Mouse (Mus musculus) heart, embryonic 10.5 days (tissue): ENCODE measurements around the gene Alg5. TPM values are rescaled to one million over a fixed set of nuclear protein-coding genes. Genes with fewer than 3 reads are reported as not detected.
"Not testable (repeated sequence)": the region's sequence is repeated elsewhere in the genome, so short reads cannot be mapped to it uniquely, and the experiment has no call there.

Experiments
- DNase-seq: peaks from one replicate; pipeline ENCODE4 v3.0.0-alpha.2; 2017; ENCODE audit warnings: low spot score
- H3K27ac ChIP-seq: fragments of 300-500 bp; sonication (generic); 2 replicates; pipeline ENCODE4 v1.5.1; 2016; ENCODE audit warnings: mild to moderate bottlenecking
- H3K27me3 ChIP-seq: fragments of 300-500 bp; sonication (generic); 2 replicates; pipeline ENCODE4 v1.6.1; 2016; ENCODE audit warnings: mild to moderate bottlenecking; ENCODE audit not compliant: poor library complexity, insufficient read depth, severe bottlenecking
- H3K36me3 ChIP-seq: fragments of 300-500 bp; sonication (generic); 2 replicates; pipeline ENCODE4 v1.6.1; 2016; ENCODE audit warnings: mild to moderate bottlenecking, moderate library complexity
- H3K4me1 ChIP-seq: fragments of 300-500 bp; sonication (generic); 2 replicates; pipeline ENCODE4 v1.6.1; 2016; ENCODE audit warnings: mild to moderate bottlenecking
- H3K4me3 ChIP-seq: fragments of 300-500 bp; sonication (generic); 2 replicates; pipeline ENCODE4 v1.5.1; 2016; ENCODE audit warnings: mild to moderate bottlenecking, moderate library complexity
- H3K9me3 ChIP-seq: fragments of 300-500 bp; sonication (generic); 2 replicates; pipeline ENCODE4 v1.6.1; 2016; ENCODE audit warnings: mild to moderate bottlenecking, moderate library complexity
- WGBS: fragments of 180-500 bp; shearing (Covaris S2); methylation state at CpG from one replicate; pipeline ENCODE4 v1.1.7; 2016; 5-methylcytosine and 5-hydroxymethylcytosine counted together
- polyA plus RNA-seq: library from polyadenylated mRNA; unstranded; fragments of >200 nt; fragmentation: Nextera tagmentation; extraction: Ambion mirVana; gene quantifications from 2 replicates; pipeline ENCODE4 v1.2.1, GENCODE M21; 2016

Gene Alg5
- 39.5 and 49.1 TPM in 2 replicates for polyA plus RNA-seq

DNA sequence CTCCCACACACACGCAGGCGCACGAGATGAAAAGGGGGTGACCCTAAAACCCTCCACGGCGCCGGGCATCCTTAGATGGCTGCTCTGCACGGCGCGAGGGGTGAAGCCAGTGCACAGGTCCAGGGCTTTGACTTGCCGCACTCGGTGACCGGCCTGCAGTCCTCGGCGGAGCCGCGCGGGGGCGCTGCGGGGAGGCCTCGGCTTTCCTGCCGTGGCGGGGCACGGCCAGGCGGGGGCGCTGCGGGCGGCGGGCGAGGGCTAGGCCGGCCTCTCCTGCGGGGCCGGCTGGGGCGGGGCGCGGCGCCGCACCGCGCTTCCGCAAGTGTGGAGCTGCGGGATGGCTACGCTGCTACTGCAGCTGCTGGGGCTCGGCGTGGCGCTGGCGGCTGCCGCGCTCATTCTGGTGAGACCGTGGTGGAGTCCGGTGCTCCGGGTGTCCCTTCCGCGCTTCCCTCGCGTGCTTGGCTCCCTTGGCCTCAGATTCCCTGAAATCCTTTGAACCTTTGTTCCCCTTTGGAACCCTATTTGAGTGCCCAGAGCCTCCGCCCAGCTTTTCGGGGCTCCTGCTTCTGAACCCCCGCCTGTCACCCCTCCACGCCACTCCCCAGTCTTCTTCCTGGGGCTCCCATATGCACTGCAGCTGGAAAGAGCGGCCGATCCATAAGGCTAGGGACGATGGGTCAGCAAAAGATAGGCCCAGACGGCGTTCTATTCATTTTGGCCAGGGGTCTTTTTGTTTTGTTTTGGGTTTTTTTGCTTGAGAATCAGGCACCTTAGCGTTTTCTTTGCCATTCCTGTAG lies at the start of gene Alg5, which contains the start of gene Exosc8:
Gene Alg5 (plus strand): TSS at position 293 of the 800 bp plus-strand sequence.
Gene Exosc8 (minus strand): TSS at position 147 of the 800 bp plus-strand sequence.
- no peaks in the 10 kb centered on the region for H3K27me3 ChIP-seq
- peak within 1 kb of the TSS; percentile 95 for H3K4me3 ChIP-seq
- H3K9me3 ChIP-seq: no peaks in the 10 kb centered on the region
- H3K4me1 ChIP-seq: no peaks in the 10 kb centered on the region
- WGBS: under 1% methylated on average over 65 of the region's 65 CpGs
- DNase-seq: peak; percentile 91
- peak within 1 kb of the TSS; percentile 98 for H3K27ac ChIP-seq
- peaks cover 50% of the 10 kb centered on the region for H3K36me3 ChIP-seq

DNA sequence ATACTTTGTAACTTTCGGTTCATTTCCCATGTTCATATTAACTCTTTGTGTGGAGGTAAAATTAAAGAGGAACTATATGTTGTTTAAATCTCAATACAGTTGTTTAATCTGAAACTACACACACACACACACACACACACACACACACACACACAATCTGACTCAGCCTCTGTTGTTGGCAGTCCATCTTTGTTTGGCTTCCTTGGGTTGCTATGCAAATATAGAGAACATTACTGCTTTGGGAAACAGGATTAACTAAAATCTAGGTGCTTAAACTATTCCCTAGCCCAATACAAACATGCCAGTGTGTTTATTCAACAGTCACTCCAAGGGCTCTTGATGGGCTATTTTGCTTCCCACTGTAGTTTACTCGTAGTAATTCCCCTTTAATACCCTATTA lies 48.1 kb upstream of the Alg5 start:
- no peaks in the 10 kb centered on the region for H3K36me3 ChIP-seq
- 69% methylated on average over 2 of the region's 2 CpGs for WGBS
- H3K27me3 ChIP-seq: no peaks in the 10 kb centered on the region
- no peak for DNase-seq
- no peaks in the 10 kb centered on the region for H3K9me3 ChIP-seq
- no peaks in the 10 kb centered on the region for H3K4me1 ChIP-seq
- no peak overlapping the region for H3K4me3 ChIP-seq
- no peak overlapping the region for H3K27ac ChIP-seq

GRCm38 (mm10) chr3:54689091-54689490 lies 46.2 kb upstream of the Alg5 start:
- H3K4me1 ChIP-seq: no peaks in the 10 kb centered on the region
- no peak for DNase-seq
- no peaks in the 10 kb centered on the region for H3K36me3 ChIP-seq
- H3K27ac ChIP-seq: no peak overlapping the region
- WGBS: 52% methylated on average over 2 of the region's 2 CpGs
- H3K27me3 ChIP-seq: no peaks in the 10 kb centered on the region
- H3K9me3 ChIP-seq: no peaks in the 10 kb centered on the region
- H3K4me3 ChIP-seq: no peak overlapping the region

- no peaks in the 10 kb centered on the region for H3K27me3 ChIP-seq
- 1% methylated on average over 65 of the region's 65 CpGs for WGBS
- H3K9me3 ChIP-seq: no peaks in the 10 kb centered on the region
- peak within 1 kb of the TSS; percentile 84 for H3K4me3 ChIP-seq
- no peaks in the 10 kb centered on the region for H3K4me1 ChIP-seq
- H3K36me3 ChIP-seq: peaks cover 27% of the 10 kb centered on the region
- DNase-seq: peak; percentile 98
- H3K27ac ChIP-seq: peak within 1 kb of the TSS; percentile 94
Measured at GRCm38 (mm10) chr3:54692202-54693055, 42.9 kb upstream of the Alg5 start, which contains the start of gene Supt20. Supt20 (plus strand) TSS chr3:54692807.

DNA sequence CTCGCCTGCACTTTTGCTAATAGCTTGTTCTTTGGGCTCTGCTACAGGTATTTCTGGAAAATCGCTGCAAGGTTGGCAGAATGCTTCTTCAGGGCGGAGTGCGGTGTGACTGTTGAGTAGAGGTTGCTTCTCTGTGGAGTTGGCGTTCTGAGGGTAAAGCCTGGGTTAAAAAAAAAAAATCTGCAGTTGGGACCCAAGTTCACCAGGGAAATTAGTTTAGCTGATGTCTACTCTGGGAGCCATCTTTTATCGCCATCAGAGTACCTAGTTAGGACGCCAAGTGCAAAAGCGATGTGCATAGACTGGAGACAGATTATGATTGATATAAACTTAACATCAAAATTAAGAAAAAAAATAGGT lies 42.3 kb upstream of the Alg5 start:
- DNase-seq: no peak
- peak overlapping the region; percentile 84 for H3K4me3 ChIP-seq
- peak overlapping the region; percentile 94 for H3K27ac ChIP-seq
- no peaks in the 10 kb centered on the region for H3K9me3 ChIP-seq
- 0% methylated on average over 8 of the region's 8 CpGs for WGBS
- peaks cover 33% of the 10 kb centered on the region for H3K36me3 ChIP-seq
- no peaks in the 10 kb centered on the region for H3K4me1 ChIP-seq
- H3K27me3 ChIP-seq: no peaks in the 10 kb centered on the region

- H3K27ac ChIP-seq: no peak overlapping the region
- H3K4me1 ChIP-seq: no peaks in the 10 kb centered on the region
- DNase-seq: no peak
- no peak overlapping the region for H3K4me3 ChIP-seq
- H3K9me3 ChIP-seq: no peaks in the 10 kb centered on the region
- 42% methylated on average over 5 of the region's 5 CpGs for WGBS
- peaks cover 88% of the 10 kb centered on the region for H3K36me3 ChIP-seq
- no peaks in the 10 kb centered on the region for H3K27me3 ChIP-seq
Measured at GRCm38 (mm10) chr3:54699759-54700301, 35.5 kb upstream of the Alg5 start.

DNA sequence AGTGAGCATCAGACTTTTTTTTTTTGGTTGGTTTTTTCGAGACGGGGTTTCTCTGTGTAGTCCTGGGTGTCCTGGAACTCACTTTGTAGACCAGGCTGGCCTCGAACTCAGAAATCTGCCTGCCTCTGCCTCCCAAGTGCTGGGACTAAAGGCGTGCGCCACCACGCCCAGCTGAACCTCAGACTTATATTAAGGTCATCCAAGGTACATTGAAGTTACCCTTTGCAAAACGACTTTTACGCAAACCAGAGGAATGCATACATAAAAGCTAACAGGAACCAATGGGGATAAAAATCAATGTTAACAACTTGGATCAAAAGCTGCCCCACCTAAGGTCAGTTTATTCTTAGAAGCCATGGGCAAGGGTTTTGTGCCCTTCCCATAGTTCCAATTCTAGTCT lies 31.2 kb upstream of the Alg5 start:
- H3K9me3 ChIP-seq, H3K4me3 ChIP-seq: not testable (repeated sequence)
- 98% methylated on average over 8 of the region's 8 CpGs for WGBS

GRCm38 (mm10) chr3:54708972-54709371 lies 26.4 kb upstream of the Alg5 start:
- H3K4me1 ChIP-seq: no peaks in the 10 kb centered on the region
- H3K27me3 ChIP-seq: no peaks in the 10 kb centered on the region
- no peak for DNase-seq
- no peak overlapping the region for H3K4me3 ChIP-seq
- no peaks in the 10 kb centered on the region for H3K9me3 ChIP-seq
- H3K27ac ChIP-seq: no peak overlapping the region
- 78% methylated on average over 9 of the region's 9 CpGs for WGBS
- peaks cover 91% of the 10 kb centered on the region for H3K36me3 ChIP-seq

More for the DNA sequence above, 31.2 kb upstream of the Alg5 start:
- DNase-seq, H3K27ac ChIP-seq, H3K27me3 ChIP-seq, H3K4me1 ChIP-seq: not testable (repeated sequence)
- H3K36me3 ChIP-seq: peaks cover 88% of the 10 kb centered on the region

- no peak within 1 kb of the TSS for H3K4me3 ChIP-seq
- H3K9me3 ChIP-seq: no peaks in the 10 kb centered on the region
- H3K27ac ChIP-seq: no peak within 1 kb of the TSS
- WGBS: 89% methylated on average over 6 of the region's 6 CpGs
- no peaks in the 10 kb centered on the region for H3K27me3 ChIP-seq
- H3K36me3 ChIP-seq: peaks cover 94% of the 10 kb centered on the region
- DNase-seq: no peak
- no peaks in the 10 kb centered on the region for H3K4me1 ChIP-seq
Measured at GRCm38 (mm10) chr3:54714253-54714652, 21.1 kb upstream of the Alg5 start, which contains the start of gene Gm21958. Gm21958 (minus strand) TSS chr3:54714353.

DNA sequence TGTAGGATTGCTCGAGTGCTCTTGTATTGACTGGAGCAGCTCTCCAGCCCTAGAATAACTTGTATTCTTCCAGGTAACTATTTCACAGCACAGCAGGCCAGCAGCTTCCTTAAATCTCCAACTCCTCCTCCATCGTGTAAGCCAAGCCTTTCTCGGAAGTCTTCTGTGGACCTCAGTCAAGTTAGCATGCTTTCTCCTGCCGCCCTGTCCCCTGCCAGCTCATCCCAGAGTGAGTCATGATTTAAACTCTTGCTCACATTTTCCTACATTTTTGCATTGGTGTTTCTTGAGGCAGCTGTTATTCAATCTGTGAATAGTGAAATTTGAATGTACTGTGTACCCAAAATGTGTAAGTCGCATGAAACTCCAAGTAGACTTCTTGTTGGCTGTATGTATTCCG lies 19.9 kb upstream of the Alg5 start:
- H3K4me1 ChIP-seq: no peaks in the 10 kb centered on the region
- no peak for DNase-seq
- no peaks in the 10 kb centered on the region for H3K27me3 ChIP-seq
- 93% methylated on average over 6 of the region's 6 CpGs for WGBS
- no peak overlapping the region for H3K27ac ChIP-seq
- H3K9me3 ChIP-seq: no peaks in the 10 kb centered on the region
- peaks cover 87% of the 10 kb centered on the region for H3K36me3 ChIP-seq
- H3K4me3 ChIP-seq: no peak overlapping the region

- 85% methylated on average over 6 of the region's 6 CpGs for WGBS
- Histone ChIP-seq H3K9me3 (no peaks in the 10 kb centered on the region), H3K27me3 (no peaks in the 10 kb centered on the region), H3K27ac (no peak overlapping the region), H3K4me1 (no peaks in the 10 kb centered on the region), H3K4me3 (no peak overlapping the region), H3K36me3 (peaks cover 87% of the 10 kb centered on the region)
- DNase-seq: no peak
Measured at GRCm38 (mm10) chr3:54717348-54717747, 18.0 kb upstream of the Alg5 start.

DNA sequence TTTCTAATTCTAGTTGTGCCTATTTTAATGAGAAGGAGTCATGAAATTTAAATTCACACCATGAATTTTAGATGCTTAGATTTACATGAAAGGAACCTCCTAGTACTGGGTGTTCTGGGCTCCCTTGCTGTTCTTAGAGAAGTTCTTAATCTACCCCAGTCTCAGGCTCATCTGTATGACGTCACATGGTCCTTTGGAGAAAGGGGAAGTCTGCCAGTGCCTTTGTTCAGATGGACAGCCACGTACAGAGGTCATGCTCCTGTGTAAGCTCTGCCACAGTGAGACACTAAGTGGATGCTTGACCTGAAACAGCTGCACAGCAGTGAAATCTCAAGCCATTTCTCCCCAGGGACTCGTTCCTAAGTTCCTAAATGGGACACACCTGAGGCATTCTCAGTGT lies 16.4 kb upstream of the Alg5 start:
- Histone ChIP-seq H3K27ac (no peak overlapping the region), H3K9me3 (no peaks in the 10 kb centered on the region), H3K27me3 (no peaks in the 10 kb centered on the region), H3K36me3 (peaks cover 92% of the 10 kb centered on the region), H3K4me3 (no peak overlapping the region), H3K4me1 (no peaks in the 10 kb centered on the region)
- no peak for DNase-seq
- WGBS: 67% methylated on average over 3 of the region's 3 CpGs
